Mouse (Mus musculus) hindbrain, embryonic 10.5 days (tissue): ENCODE results near the gene Nfxl1. TPM values are rescaled to one million over a fixed set of nuclear protein-coding genes. Genes with fewer than 3 reads are reported as not detected.

Source experiments
- DNase-seq: peaks from one replicate; pipeline ENCODE4 v3.0.0-alpha.2; 2017; ENCODE audit warnings: low spot score
- H3K27ac ChIP-seq: fragments of 300-500 bp; sonication (generic); 2 replicates; pipeline ENCODE4 v1.5.1; 2016; ENCODE audit warnings: mild to moderate bottlenecking, moderate library complexity
- H3K27me3 ChIP-seq: fragments of 300-500 bp; sonication (generic); 2 replicates; pipeline ENCODE4 v1.6.1; 2016; ENCODE audit warnings: mild to moderate bottlenecking; ENCODE audit not compliant: poor library complexity, insufficient read depth, severe bottlenecking
- H3K36me3 ChIP-seq: fragments of 300-500 bp; sonication (generic); 2 replicates; pipeline ENCODE4 v1.6.1; 2016; ENCODE audit warnings: mild to moderate bottlenecking, moderate library complexity
- H3K4me1 ChIP-seq: fragments of 300-500 bp; sonication (generic); replicated peaks from 2 replicates; pipeline ENCODE4 v1.6.1; 2016; ENCODE audit warnings: mild to moderate bottlenecking
- H3K4me3 ChIP-seq: fragments of 300-500 bp; sonication (generic); 2 replicates; pipeline ENCODE4 v1.5.1; 2016; ENCODE audit warnings: mild to moderate bottlenecking, moderate library complexity
- H3K9me3 ChIP-seq: fragments of 300-500 bp; sonication (generic); 2 replicates; pipeline ENCODE4 v1.6.1; 2016; ENCODE audit warnings: mild to moderate bottlenecking, moderate library complexity
- WGBS: fragments of 180-500 bp; shearing (Covaris S2); methylation state at CpG from one replicate; pipeline ENCODE4 v1.1.7; 2016; 5-methylcytosine and 5-hydroxymethylcytosine counted together
- polyA plus RNA-seq: library from polyadenylated mRNA; unstranded; fragments of >200 nt; fragmentation: Nextera tagmentation; extraction: Ambion mirVana; gene quantifications from 2 replicates; pipeline ENCODE4 v1.2.1, GENCODE M21; 2016

Gene Nfxl1
- polyA plus RNA-seq, 1 experiment from 2014 or later = 14.9 TPM

DNA sequence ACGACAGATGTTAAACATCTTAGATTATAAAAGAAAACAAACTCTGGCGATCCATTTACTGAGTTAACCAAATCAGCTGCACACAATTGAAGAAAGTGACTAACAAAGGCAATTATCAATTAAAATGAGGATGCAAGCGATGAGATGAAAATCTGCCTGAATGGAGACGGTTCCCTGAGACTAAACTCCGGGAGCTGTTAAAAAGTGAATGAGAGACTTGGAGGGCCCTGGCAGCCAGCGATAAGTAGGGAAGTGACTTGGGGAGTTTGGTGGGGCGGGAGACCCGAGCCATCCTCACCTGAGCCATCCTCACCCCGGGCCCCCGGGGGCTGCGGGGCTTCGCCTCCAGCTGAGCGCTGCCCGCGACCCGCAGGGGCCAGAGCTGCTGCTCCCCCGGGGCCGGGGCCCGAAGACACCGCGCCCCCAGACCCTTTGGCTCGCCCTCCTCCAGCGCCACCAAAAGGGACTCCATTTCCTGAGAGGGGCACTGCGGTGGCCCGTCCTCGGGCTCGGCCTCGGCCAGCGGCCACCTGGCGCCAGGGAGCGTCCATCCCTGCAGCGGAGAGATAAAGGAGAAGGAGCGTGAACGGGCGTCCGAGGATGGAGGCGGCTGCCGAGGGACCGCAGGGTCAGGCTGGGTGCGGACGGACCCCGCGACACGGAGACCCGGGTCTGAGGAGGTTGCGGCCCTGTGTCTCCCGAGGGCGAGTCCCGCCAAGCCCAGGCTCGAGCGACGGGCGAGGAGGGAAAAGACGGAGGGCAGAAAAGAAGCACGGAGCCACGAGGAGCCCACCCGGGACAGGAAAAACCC lies 563 bp downstream of the Nfxl1 start:
- Histone ChIP-seq H3K27me3 (no peaks in the 10 kb centered on the region), H3K36me3 (peaks cover 23% of the 10 kb centered on the region), H3K4me3 (peak overlapping the region; percentile 94), H3K4me1 (peaks cover 13% of the 10 kb centered on the region), H3K9me3 (no peaks in the 10 kb centered on the region), H3K27ac (peak overlapping the region; percentile 97)
- DNase-seq = no peak
- under 1% methylated on average over 57 of the region's 57 CpGs for WGBS

DNA sequence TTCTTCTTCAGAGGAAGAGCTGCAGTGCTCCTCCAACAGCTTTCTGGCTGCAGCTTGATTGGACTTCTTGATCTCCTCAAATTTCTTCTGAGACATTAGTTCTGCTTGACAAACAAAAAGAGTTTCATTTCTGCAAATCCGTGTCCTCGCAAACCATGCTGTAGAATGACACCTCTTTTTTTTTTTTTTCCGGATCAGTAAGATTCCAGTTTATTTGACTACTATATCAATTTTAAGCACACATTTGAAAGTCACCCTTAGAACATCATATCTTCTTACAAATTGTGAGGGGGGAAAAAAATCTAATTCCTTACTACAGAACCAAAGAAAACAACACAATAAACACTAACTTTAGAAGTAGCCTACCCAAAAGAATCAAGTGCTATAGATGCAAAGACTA lies 3.2 kb downstream of the Nfxl1 start:
- WGBS = 89% methylated on average over 3 of the region's 3 CpGs
- no peak for DNase-seq
- Histone ChIP-seq H3K27ac (no peak overlapping the region), H3K9me3 (no peaks in the 10 kb centered on the region), H3K27me3 (no peaks in the 10 kb centered on the region), H3K4me3 (no peak overlapping the region), H3K4me1 (peaks cover 13% of the 10 kb centered on the region), H3K36me3 (peaks cover 47% of the 10 kb centered on the region)

DNA sequence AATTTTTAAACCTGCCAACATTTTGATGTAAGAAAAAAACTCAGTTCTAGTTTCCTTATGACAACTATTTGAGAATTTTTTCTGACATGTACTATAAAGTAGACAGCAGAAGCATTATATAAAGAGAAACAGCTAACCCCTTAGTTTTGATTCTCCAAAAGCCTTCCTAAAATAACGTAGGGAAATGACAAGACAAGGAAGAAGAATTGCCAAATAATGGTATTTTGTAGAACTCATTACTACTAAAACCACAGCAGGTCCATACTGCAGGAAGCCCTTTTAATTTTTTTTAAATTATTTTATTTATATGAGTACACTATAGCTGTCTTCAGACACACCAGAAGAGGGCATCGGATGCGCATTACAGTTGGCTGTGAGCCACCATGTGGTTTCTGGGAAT lies 8.3 kb downstream of the Nfxl1 start:
- no peaks in the 10 kb centered on the region for H3K27me3 ChIP-seq
- no peak overlapping the region for H3K27ac ChIP-seq
- no peaks in the 10 kb centered on the region for H3K9me3 ChIP-seq
- H3K4me1 ChIP-seq = no peaks in the 10 kb centered on the region
- 91% methylated on average over 3 of the region's 3 CpGs for WGBS
- no peak overlapping the region for H3K4me3 ChIP-seq
- no peak for DNase-seq
- peaks cover 70% of the 10 kb centered on the region for H3K36me3 ChIP-seq

DNA sequence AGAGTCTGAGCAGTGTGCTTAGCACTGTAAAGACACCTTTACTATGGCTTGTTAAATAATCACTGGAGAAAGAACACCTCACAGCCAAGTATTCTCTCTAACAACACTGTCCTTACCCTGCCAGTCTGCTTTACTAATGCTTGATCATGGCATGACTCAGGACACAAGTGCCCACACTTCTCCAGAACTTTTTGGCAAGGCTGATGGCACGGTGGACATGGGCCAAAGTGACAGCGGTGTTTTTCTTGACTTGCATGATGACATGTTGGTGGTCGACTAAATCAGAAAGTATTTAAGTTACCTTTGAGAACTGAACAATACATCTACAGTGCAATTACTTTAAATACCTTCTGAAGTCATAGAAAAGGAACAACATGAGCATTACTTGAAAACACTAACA lies 30.6 kb downstream of the Nfxl1 start:
- DNase-seq = no peak
- Histone ChIP-seq H3K9me3 (no peaks in the 10 kb centered on the region), H3K4me3 (no peak overlapping the region), H3K36me3 (peaks cover 62% of the 10 kb centered on the region), H3K4me1 (no peaks in the 10 kb centered on the region), H3K27ac (no peak overlapping the region), H3K27me3 (no peaks in the 10 kb centered on the region)
- 96% methylated on average over 3 of the region's 3 CpGs for WGBS

DNA sequence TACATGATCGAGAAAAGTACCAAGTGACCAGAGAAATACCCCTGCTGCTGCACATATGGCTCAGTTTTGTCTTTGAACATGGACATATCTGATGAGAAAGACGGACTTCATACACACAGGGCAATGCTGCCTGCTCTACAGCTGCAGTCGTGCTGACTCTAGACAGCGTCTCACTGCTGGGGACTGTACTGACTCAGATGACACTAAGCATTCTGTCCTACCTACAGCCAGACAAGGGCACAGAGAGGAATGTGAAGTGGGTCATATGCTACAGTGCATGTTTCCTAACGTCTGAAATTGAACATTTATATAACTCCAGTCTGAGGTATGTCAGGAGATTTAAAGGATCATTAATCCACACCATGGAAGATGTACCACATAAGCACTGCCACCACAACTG lies 45.7 kb downstream of the Nfxl1 start:
- H3K9me3 ChIP-seq = no peaks in the 10 kb centered on the region
- H3K27ac ChIP-seq = no peak overlapping the region
- H3K27me3 ChIP-seq = no peaks in the 10 kb centered on the region
- no peaks in the 10 kb centered on the region for H3K4me1 ChIP-seq
- WGBS = 91% methylated on average over 5 of the region's 5 CpGs
- peaks cover 63% of the 10 kb centered on the region for H3K36me3 ChIP-seq
- no peak overlapping the region for H3K4me3 ChIP-seq
- no peak for DNase-seq

DNA sequence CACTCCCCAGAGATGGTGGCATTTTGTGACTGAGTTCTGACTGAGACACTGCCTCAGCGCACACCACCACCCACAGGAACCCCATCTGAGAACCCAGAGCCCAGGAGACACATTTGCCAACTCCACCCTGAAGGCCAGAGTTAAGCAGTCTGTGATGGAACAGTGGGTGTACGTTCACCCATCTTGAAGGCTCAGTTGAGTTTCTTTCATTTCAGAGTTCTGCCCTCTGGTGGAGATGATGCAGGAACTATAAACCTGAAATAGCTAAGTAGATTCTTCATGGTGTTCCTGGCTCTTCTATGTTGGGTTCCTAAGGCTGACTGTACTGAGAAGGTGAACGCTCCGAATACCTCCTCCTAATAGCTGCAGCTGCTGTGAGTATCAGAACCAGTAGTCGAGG lies 53.7 kb downstream of the Nfxl1 start:
- Histone ChIP-seq H3K27ac (no peak overlapping the region), H3K4me3 (no peak overlapping the region), H3K9me3 (no peaks in the 10 kb centered on the region), H3K4me1 (peaks cover 26% of the 10 kb centered on the region), H3K27me3 (peaks cover 48% of the 10 kb centered on the region), H3K36me3 (0 out of 2 replicates have a peak, but pooled peaks cover 4% of the 10 kb centered on the region)
- no peak for DNase-seq
- 74% methylated on average over 5 of the region's 5 CpGs for WGBS

DNA sequence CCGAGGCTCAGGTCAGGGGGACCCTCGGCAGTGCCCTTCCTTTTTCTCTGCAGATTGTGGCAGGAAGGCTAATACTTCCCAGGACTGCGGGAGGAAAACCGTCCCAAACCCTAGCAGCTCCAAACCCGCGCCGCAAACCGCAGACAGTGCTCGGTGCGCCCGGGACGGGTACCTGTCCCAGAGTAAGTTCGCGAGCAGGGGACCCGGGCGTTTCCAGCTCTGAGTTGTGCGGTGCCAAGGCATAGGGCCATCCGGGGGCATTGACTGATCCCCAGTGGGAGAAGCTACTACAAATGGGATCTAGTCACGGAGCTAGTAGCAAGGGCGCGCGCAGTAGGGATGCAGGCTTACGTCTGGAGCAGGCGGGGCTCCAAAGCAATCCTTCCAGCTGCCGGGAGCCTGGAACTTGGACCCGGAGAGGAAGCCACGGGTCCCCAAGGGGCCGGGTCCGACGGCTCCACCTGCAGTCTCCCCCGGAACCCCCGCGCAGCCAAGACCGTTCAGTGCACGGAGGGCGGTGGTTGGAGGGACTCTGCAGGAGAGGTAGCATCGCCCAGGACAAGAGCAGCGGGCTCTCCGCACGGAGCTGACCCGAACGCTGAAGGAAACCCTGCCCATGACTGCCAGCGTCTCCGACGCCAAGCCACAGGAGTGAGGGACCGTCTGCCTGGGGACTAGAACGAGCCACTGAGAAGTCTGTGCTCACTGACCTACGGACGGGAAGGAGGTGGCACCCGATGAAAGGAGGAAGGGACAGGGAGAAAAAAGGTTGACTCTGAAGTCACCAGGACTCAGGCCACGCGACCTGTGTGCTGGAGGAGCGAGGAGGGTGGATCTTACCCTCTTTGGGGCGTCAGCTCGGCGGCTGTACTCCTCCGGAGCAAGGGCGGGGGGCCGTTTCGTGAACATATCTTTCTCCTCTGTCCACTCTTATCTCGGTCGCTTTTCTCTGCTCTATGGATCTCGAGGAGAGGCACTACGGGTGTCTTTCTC lies 55.7 kb downstream of the Nfxl1 start, which contains the start of gene Corin:
Gene Corin (minus strand): TSS at position 943 of the 993 bp plus-strand sequence.
- Histone ChIP-seq H3K27me3 (peaks cover 48% of the 10 kb centered on the region), H3K9me3 (no peaks in the 10 kb centered on the region), H3K4me1 (peaks cover 26% of the 10 kb centered on the region), H3K27ac (peak within 1 kb of the TSS; percentile 70), H3K4me3 (peak within 1 kb of the TSS; percentile 58), H3K36me3 (0 out of 2 replicates have a peak, but pooled peaks cover 4% of the 10 kb centered on the region)
- WGBS = 2% methylated on average over 64 of the region's 64 CpGs
- DNase-seq = peak; percentile 46

DNA sequence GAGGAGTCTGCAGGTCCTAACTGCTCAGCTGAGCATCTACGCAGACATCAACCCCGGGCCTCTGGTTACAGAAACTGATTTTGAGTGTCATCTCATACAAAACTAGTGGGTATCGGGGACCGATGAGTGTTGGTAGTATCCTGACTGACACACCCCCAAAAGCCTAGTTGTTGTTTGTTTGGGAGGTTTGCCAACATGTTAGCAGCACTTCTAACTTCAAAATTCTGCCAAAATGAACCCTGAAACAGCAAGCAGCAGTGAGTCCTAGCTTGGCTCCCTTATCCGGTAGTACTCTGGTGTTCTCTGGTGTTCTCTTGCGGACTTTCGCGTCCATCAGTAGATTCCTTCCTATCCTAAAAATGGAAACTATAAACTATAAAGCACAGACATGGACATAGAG lies 56.7 kb downstream of the Nfxl1 start:
- Histone ChIP-seq H3K36me3 (no peaks in the 10 kb centered on the region), H3K27ac (no peak overlapping the region), H3K9me3 (no peaks in the 10 kb centered on the region), H3K4me1 (peaks cover 26% of the 10 kb centered on the region), H3K4me3 (peak overlapping the region; percentile 58), H3K27me3 (peaks cover 48% of the 10 kb centered on the region)
- 72% methylated on average over 8 of the region's 8 CpGs for WGBS
- no peak for DNase-seq

DNA sequence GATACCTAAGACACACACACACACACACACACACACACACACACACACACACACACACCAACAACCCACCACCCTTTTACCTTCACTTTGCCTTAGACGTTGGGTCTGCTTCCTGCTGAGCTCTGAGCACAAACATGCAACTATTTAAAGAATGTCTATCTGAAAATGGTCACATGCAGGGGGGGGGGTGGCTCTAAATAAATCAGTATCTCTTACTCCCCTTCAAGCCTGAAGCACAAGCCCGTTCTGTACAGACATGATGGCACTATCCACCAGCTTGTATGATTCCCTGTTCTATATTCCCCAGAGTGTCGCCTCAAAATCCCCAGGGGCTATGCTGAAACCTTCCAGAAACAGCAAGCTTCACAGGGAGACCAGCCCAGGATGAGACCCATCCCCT lies 57.7 kb downstream of the Nfxl1 start:
- H3K27me3 ChIP-seq = peaks cover 48% of the 10 kb centered on the region
- H3K4me3 ChIP-seq = no peak overlapping the region
- 56% methylated on average over 3 of the region's 3 CpGs for WGBS
- no peaks in the 10 kb centered on the region for H3K36me3 ChIP-seq
- peaks cover 26% of the 10 kb centered on the region for H3K4me1 ChIP-seq
- no peak for DNase-seq
- no peaks in the 10 kb centered on the region for H3K9me3 ChIP-seq
- no peak overlapping the region for H3K27ac ChIP-seq

DNA sequence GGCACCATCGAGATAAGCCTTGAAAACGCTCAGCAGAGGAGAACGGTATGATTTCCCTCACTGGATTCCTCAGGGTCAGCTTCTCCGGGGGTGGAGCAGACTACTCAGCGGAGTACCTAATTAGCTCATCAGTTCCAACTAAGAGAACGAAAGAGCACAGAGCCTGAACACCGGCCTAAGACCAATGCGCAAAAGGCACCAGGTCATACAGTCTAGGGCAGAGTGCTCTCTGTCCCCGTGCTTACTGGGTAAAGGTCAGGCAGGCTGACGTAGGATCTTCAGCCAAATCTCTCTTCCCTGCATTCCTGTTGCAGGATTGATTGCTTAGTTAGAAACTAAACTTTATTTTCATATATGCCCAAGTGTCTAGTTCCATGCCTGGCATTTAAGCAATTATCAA lies 61.2 kb downstream of the Nfxl1 start:
- Histone ChIP-seq H3K4me1 (peaks cover 12% of the 10 kb centered on the region), H3K36me3 (no peaks in the 10 kb centered on the region), H3K27ac (no peak overlapping the region), H3K4me3 (no peak overlapping the region), H3K9me3 (no peaks in the 10 kb centered on the region), H3K27me3 (peaks cover 23% of the 10 kb centered on the region)
- no peak for DNase-seq
- WGBS = 84% methylated on average over 10 of the region's 10 CpGs

DNA sequence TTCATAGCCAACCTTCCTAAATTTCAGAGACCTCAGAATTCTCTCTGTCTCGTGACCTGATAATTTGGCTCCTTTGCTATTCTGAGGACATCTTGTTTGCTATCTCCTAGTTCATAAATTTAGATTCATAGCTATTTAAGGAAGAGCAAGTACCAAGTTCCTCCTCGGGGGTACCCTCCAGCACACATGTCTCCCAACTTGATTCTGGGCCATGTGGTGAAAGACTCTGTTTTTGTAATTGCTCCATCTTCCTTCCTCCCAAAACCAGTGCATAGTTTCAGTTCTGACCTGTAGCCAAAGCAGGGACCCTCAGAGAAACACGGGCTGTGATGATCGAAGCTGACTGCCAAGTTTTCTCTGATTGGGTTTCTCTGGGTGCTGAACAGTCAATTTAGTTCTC lies 62.7 kb downstream of the Nfxl1 start:
- peaks cover 7% of the 10 kb centered on the region for H3K27me3 ChIP-seq
- no peak overlapping the region for H3K4me3 ChIP-seq
- no peak overlapping the region for H3K27ac ChIP-seq
- H3K9me3 ChIP-seq = no peaks in the 10 kb centered on the region
- H3K36me3 ChIP-seq = no peaks in the 10 kb centered on the region
- DNase-seq = no peak
- 85% methylated on average over 4 of the region's 4 CpGs for WGBS
- peaks cover 5% of the 10 kb centered on the region; the same call in 1 of the 2 replicates for H3K4me1 ChIP-seq

DNA sequence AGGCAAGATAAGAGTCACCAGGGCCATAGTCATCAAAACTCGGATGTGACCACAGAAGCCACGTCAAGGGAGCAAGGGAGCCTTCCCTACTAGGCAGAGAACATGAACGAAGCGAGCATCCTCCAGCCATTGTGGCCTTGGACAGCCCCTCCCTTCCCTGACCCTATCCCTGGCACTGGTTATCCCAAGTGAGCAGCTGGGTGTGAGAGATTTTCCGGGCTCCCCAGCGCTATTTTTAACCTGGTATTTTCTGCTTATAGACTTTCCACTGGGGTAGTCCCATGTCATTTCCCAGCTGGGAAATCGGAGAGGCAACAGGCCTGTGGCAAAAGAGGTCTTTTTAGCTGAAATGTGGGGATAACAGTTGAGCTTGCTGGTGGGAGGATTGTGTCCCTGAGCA lies 65.6 kb downstream of the Nfxl1 start:
- no peak for DNase-seq
- Histone ChIP-seq H3K36me3 (no peaks in the 10 kb centered on the region), H3K4me3 (no peak overlapping the region), H3K4me1 (no peaks in the 10 kb centered on the region), H3K27me3 (no peaks in the 10 kb centered on the region), H3K27ac (no peak overlapping the region), H3K9me3 (no peaks in the 10 kb centered on the region)
- WGBS = 80% methylated on average over 7 of the region's 7 CpGs

DNA sequence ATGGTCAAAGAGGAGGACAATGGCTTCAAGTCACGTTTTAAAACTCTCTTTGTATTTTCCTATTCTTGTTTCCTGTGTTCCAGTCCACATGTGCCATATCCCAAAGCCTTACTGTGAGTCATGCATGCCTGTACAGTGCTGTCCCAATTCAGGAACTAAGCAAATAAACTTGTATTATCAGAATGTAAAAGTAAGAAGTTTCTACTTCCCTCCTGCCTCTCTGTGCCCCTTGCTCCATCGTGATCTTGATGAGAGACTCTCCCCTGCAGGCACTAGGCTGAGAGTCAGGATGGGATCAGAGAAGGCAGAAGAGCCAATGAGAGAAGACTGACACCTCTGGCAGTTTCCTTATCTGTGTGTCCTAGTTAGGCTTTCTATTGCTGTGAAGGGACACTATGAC lies 68.3 kb downstream of the Nfxl1 start:
- H3K9me3 ChIP-seq = no peaks in the 10 kb centered on the region
- WGBS = 69% methylated on average over 2 of the region's 2 CpGs
- no peaks in the 10 kb centered on the region for H3K36me3 ChIP-seq
- H3K27me3 ChIP-seq = no peaks in the 10 kb centered on the region
- H3K4me3 ChIP-seq = no peak overlapping the region
- no peak overlapping the region for H3K27ac ChIP-seq
- no peak for DNase-seq
- H3K4me1 ChIP-seq = no peaks in the 10 kb centered on the region
